Mouse (Mus musculus) naive thymus-derived CD4-positive, alpha-beta T cell, adult 2 months (primary cell): ENCODE results near the gene Hnrnpa2b1.

Source experiments
- DNase-seq: peaks from one replicate; pipeline ENCODE4 v3.0.0-alpha.2; 2011; ENCODE audit warnings: low read depth

Hnrnpa2b1 gene

GRCm38 (mm10) chr6:51468891-51469561 lies 668 bp downstream of the Hnrnpa2b1 start:
- DNase-seq, result peak; percentile 93

GRCm38 (mm10) chr6:51467649-51468048 lies 2.0 kb downstream of the Hnrnpa2b1 start:
- DNase-seq, result peak; percentile 46

GRCm38 (mm10) chr6:51460363-51460762 lies 9.3 kb downstream of the Hnrnpa2b1 start:
- peak; percentile 53 for DNase-seq

GRCm38 (mm10) chr6:51460021-51460360 lies 9.7 kb downstream of the Hnrnpa2b1 start:
- DNase-seq, result peak; percentile 54

- DNase-seq, result peak; percentile 53
Observed at GRCm38 (mm10) chr6:51459313-51460020, 10.2 kb downstream of the Hnrnpa2b1 start.

- peak; percentile 36 for DNase-seq
Observed at GRCm38 (mm10) chr6:51458925-51459312, 10.8 kb downstream of the Hnrnpa2b1 start.

GRCm38 (mm10) chr6:51457770-51458387 lies 11.8 kb downstream of the Hnrnpa2b1 start:
- DNase-seq, result no peak

- no peak for DNase-seq
Observed at GRCm38 (mm10) chr6:51457283-51457682, 12.4 kb downstream of the Hnrnpa2b1 start.

- DNase-seq, result no peak
Observed at GRCm38 (mm10) chr6:51456198-51456597, 13.5 kb downstream of the Hnrnpa2b1 start.

GRCm38 (mm10) chr6:51454949-51455348 lies 14.7 kb downstream of the Hnrnpa2b1 start:
- no peak for DNase-seq

GRCm38 (mm10) chr6:51452927-51453503 lies 16.7 kb downstream of the Hnrnpa2b1 start:
- no peak for DNase-seq

- peak; percentile 64 for DNase-seq
Observed at GRCm38 (mm10) chr6:51442191-51442835, 27.4 kb downstream of the Hnrnpa2b1 start.

GRCm38 (mm10) chr6:51438826-51439330 lies 30.8 kb downstream of the Hnrnpa2b1 start:
- DNase-seq, result no peak

GRCm38 (mm10) chr6:51437665-51438064 lies 32.0 kb downstream of the Hnrnpa2b1 start:
- DNase-seq, result no peak

- no peak for DNase-seq
Observed at GRCm38 (mm10) chr6:51434270-51434669, 35.4 kb downstream of the Hnrnpa2b1 start.

GRCm38 (mm10) chr6:51432535-51433397 lies 36.9 kb downstream of the Hnrnpa2b1 start, which contains the start of gene Nfe2l3:
Gene Nfe2l3, plus strand, starts transcription at chr6:51432670.
- peak; percentile 75 for DNase-seq

- no peak for DNase-seq
Observed at GRCm38 (mm10) chr6:51424537-51424936, 45.2 kb downstream of the Hnrnpa2b1 start.

GRCm38 (mm10) chr6:51423466-51424122 lies 46.1 kb downstream of the Hnrnpa2b1 start:
- no peak for DNase-seq

GRCm38 (mm10) chr6:51417306-51417936 lies 52.3 kb downstream of the Hnrnpa2b1 start:
- DNase-seq, result no peak

- DNase-seq, result no peak
Observed at GRCm38 (mm10) chr6:51416433-51416832, 53.3 kb downstream of the Hnrnpa2b1 start.
